Mouse (Mus musculus) limb, embryonic 15.5 days (tissue): ENCODE measurements around the gene Cdk9. TPM values are rescaled to one million over a fixed set of nuclear protein-coding genes. Genes with fewer than 3 reads are reported as not detected.

ENCODE experiments used
- ATAC-seq: fragments of 200-750 bp; cut with Nextera tagmentation; 2 replicates; pipeline ENCODE4 v1.8.0; 2017; ENCODE audit warnings: low read depth, moderate TSS enrichment; ENCODE audit not compliant: insufficient number of reproducible peaks, low FRiP score, low TSS enrichment
- H3K27ac ChIP-seq: fragments of 300-500 bp; sonication (generic); 2 replicates; pipeline ENCODE4 v1.5.1; 2015; ENCODE audit warnings: moderate library complexity, mild to moderate bottlenecking, inconsistent platforms
- H3K27me3 ChIP-seq: fragments of 300-500 bp; sonication (generic); 2 replicates; pipeline ENCODE4 v1.6.1; 2015; ENCODE audit warnings: inconsistent platforms
- H3K36me3 ChIP-seq: fragments of 300-500 bp; sonication (generic); 2 replicates; pipeline ENCODE4 v1.6.1; 2015; ENCODE audit warnings: inconsistent platforms
- H3K4me1 ChIP-seq: fragments of 300-500 bp; sonication (generic); 2 replicates; pipeline ENCODE4 v1.6.1; 2015; ENCODE audit warnings: inconsistent platforms
- H3K4me2 ChIP-seq: fragments of 300-500 bp; sonication (generic); 2 replicates; pipeline ENCODE4 v1.6.1; 2015; ENCODE audit warnings: mild to moderate bottlenecking, inconsistent platforms
- H3K4me3 ChIP-seq: fragments of 300-500 bp; sonication (generic); 2 replicates; pipeline ENCODE4 v1.5.1; 2015; ENCODE audit warnings: mild to moderate bottlenecking, inconsistent platforms
- H3K9ac ChIP-seq: fragments of 300-500 bp; sonication (generic); 2 replicates; pipeline ENCODE4 v1.6.1; 2015; ENCODE audit warnings: inconsistent platforms
- H3K9me3 ChIP-seq: fragments of 300-500 bp; sonication (generic); 2 replicates; pipeline ENCODE4 v1.6.1; 2016; ENCODE audit warnings: inconsistent platforms
- WGBS: fragments of 180-500 bp; shearing (Covaris S2); methylation state at CpG from one replicate; pipeline ENCODE4 v1.1.7; 2015; 5-methylcytosine and 5-hydroxymethylcytosine counted together
- polyA plus RNA-seq: library from polyadenylated mRNA; unstranded; fragments of >200 nt; fragmentation: Nextera tagmentation; extraction: Ambion mirVana; gene quantifications from 2 replicates; pipeline ENCODE4 v1.2.1, GENCODE M21; 2015

Cdk9 gene
- polyA plus RNA-seq, 1 experiment from 2014 or later = 101 TPM

GRCm38 (mm10) chr2:32730854-32731253, 18.0 kb upstream of the Cdk9 start:
- peak overlapping the region; percentile 79 for H3K27ac ChIP-seq
- H3K9ac ChIP-seq = no peak overlapping the region
- no peak overlapping the region for H3K4me3 ChIP-seq
- WGBS = 14% methylated on average over 11 of the region's 11 CpGs
- H3K4me1 ChIP-seq = peaks cover 43% of the 10 kb centered on the region
- H3K36me3 ChIP-seq = no peaks in the 10 kb centered on the region
- no peak for ATAC-seq
- no peaks in the 10 kb centered on the region for H3K27me3 ChIP-seq
- H3K9me3 ChIP-seq = no peaks in the 10 kb centered on the region
- 0 out of 2 replicates have a peak overlapping the region, but pooled peaks have one; percentile 19 for H3K4me2 ChIP-seq

GRCm38 (mm10) chr2:32729547-32729946, 16.7 kb upstream of the Cdk9 start:
- Histone ChIP-seq H3K27ac (peak overlapping the region; percentile 79), H3K9me3 (no peaks in the 10 kb centered on the region), H3K9ac (no peak overlapping the region), H3K27me3 (no peaks in the 10 kb centered on the region), H3K4me1 (peaks cover 42% of the 10 kb centered on the region), H3K4me2 (no peak overlapping the region), H3K4me3 (no peak overlapping the region), H3K36me3 (no peaks in the 10 kb centered on the region)
- whole genome bisulfite sequencing = 54% methylated on average over 4 of the region's 4 CpGs
- no peak for ATAC-seq

GRCm38 (mm10) chr2:32728463-32728862, 15.6 kb upstream of the Cdk9 start:
- Histone ChIP-seq H3K4me2 (peak overlapping the region; percentile 54; the same call in 1 of the 2 replicates), H3K27ac (no peak overlapping the region), H3K4me3 (peak overlapping the region; percentile 41), H3K36me3 (no peaks in the 10 kb centered on the region), H3K9ac (no peak overlapping the region), H3K9me3 (no peaks in the 10 kb centered on the region), H3K4me1 (peaks cover 40% of the 10 kb centered on the region), H3K27me3 (no peaks in the 10 kb centered on the region)
- no peak for ATAC-seq
- 49% methylated on average over 7 of the region's 7 CpGs for WGBS

- Histone ChIP-seq H3K27me3 (no peaks in the 10 kb centered on the region), H3K9me3 (no peaks in the 10 kb centered on the region), H3K4me1 (peaks cover 40% of the 10 kb centered on the region), H3K4me2 (peak overlapping the region; percentile 54), H3K4me3 (peak overlapping the region; percentile 41), H3K9ac (peak overlapping the region; percentile 28; the same call in 1 of the 2 replicates), H3K36me3 (no peaks in the 10 kb centered on the region), H3K27ac (peak overlapping the region; percentile 72)
- ATAC-seq = peak; percentile 94
- WGBS = 2% methylated on average over 16 of the region's 16 CpGs
These were observed 14.6 kb upstream of the Cdk9 start for GRCm38 (mm10) chr2:32727435-32727834.

- Histone ChIP-seq H3K4me3 (no peak overlapping the region), H3K4me2 (no peak overlapping the region), H3K4me1 (peaks cover 37% of the 10 kb centered on the region), H3K9ac (no peak overlapping the region), H3K9me3 (no peaks in the 10 kb centered on the region), H3K27me3 (no peaks in the 10 kb centered on the region), H3K36me3 (no peaks in the 10 kb centered on the region), H3K27ac (no peak overlapping the region)
- no peak for ATAC-seq
- 76% methylated on average over 16 of the region's 16 CpGs for WGBS
These were observed 12.2 kb upstream of the Cdk9 start for GRCm38 (mm10) chr2:32724832-32725790.

- H3K36me3 ChIP-seq = no peaks in the 10 kb centered on the region
- H3K4me2 ChIP-seq = no peak overlapping the region
- H3K27me3 ChIP-seq = no peaks in the 10 kb centered on the region
- no peak for ATAC-seq
- no peak overlapping the region for H3K4me3 ChIP-seq
- peaks cover 37% of the 10 kb centered on the region for H3K4me1 ChIP-seq
- H3K9me3 ChIP-seq = no peaks in the 10 kb centered on the region
- H3K27ac ChIP-seq = no peak overlapping the region
- 75% methylated on average over 4 of the region's 4 CpGs for WGBS
- no peak overlapping the region for H3K9ac ChIP-seq
These were observed 11.3 kb upstream of the Cdk9 start for GRCm38 (mm10) chr2:32724149-32724548.

- H3K36me3 ChIP-seq = no peaks in the 10 kb centered on the region
- no peak for ATAC-seq
- 60% methylated on average over 3 of the region's 3 CpGs for WGBS
- H3K27me3 ChIP-seq = no peaks in the 10 kb centered on the region
- no peak overlapping the region for H3K4me3 ChIP-seq
- no peaks in the 10 kb centered on the region for H3K9me3 ChIP-seq
- peaks cover 27% of the 10 kb centered on the region for H3K4me1 ChIP-seq
- no peak overlapping the region for H3K9ac ChIP-seq
- no peak overlapping the region for H3K27ac ChIP-seq
- H3K4me2 ChIP-seq = no peak overlapping the region
These were observed 9.7 kb upstream of the Cdk9 start for GRCm38 (mm10) chr2:32722581-32722980.

- Histone ChIP-seq H3K27me3 (no peaks in the 10 kb centered on the region), H3K9me3 (no peaks in the 10 kb centered on the region), H3K36me3 (no peaks in the 10 kb centered on the region), H3K27ac (no peak overlapping the region), H3K9ac (no peak overlapping the region), H3K4me1 (peaks cover 23% of the 10 kb centered on the region), H3K4me2 (0 out of 2 replicates have a peak overlapping the region, but pooled peaks have one; percentile 13), H3K4me3 (peak overlapping the region; percentile 9; the same call in 1 of the 2 replicates)
- WGBS = 50% methylated on average over 6 of the region's 6 CpGs
- ATAC-seq = no peak
These were observed 9.2 kb upstream of the Cdk9 start for GRCm38 (mm10) chr2:32722046-32722445.

- ATAC-seq = 0 out of 2 replicates have a peak, but pooled peaks have one; percentile 7
- peak within 1 kb of the TSS; percentile 22 for H3K4me2 ChIP-seq
- H3K9ac ChIP-seq = no peak within 1 kb of the TSS
- H3K36me3 ChIP-seq = no peaks in the 10 kb centered on the region
- no peaks in the 10 kb centered on the region for H3K9me3 ChIP-seq
- H3K4me3 ChIP-seq = peak within 1 kb of the TSS; percentile 9
- 35% methylated on average over 8 of the region's 8 CpGs for WGBS
- no peaks in the 10 kb centered on the region for H3K27me3 ChIP-seq
- peaks cover 22% of the 10 kb centered on the region for H3K4me1 ChIP-seq
- peak within 1 kb of the TSS; percentile 63 for H3K27ac ChIP-seq
These were observed 7.9 kb upstream of the Cdk9 start, which contains the start of gene Sh2d3c for GRCm38 (mm10) chr2:32720681-32721229. Gene Sh2d3c (plus strand): TSS chr2:32721055.

GRCm38 (mm10) chr2:32720053-32720452, 7.2 kb upstream of the Cdk9 start:
- Histone ChIP-seq H3K27ac (no peak overlapping the region), H3K9ac (no peak overlapping the region), H3K27me3 (no peaks in the 10 kb centered on the region), H3K4me2 (no peak overlapping the region), H3K36me3 (no peaks in the 10 kb centered on the region), H3K4me3 (no peak overlapping the region), H3K4me1 (peaks cover 25% of the 10 kb centered on the region), H3K9me3 (no peaks in the 10 kb centered on the region)
- 87% methylated on average over 3 of the region's 3 CpGs for WGBS
- ATAC-seq = no peak

- ATAC-seq = peak; percentile 58; the same call in 1 of the 2 replicates
- Histone ChIP-seq H3K4me1 (peaks cover 38% of the 10 kb centered on the region), H3K4me2 (no peak overlapping the region), H3K27me3 (no peaks in the 10 kb centered on the region), H3K9me3 (no peaks in the 10 kb centered on the region), H3K36me3 (no peaks in the 10 kb centered on the region), H3K9ac (no peak overlapping the region), H3K27ac (peak overlapping the region; percentile 40), H3K4me3 (no peak overlapping the region)
- 52% methylated on average over 9 of the region's 9 CpGs for WGBS
These were observed 5.9 kb upstream of the Cdk9 start for GRCm38 (mm10) chr2:32718761-32719160.

GRCm38 (mm10) chr2:32714987-32715425, 2.1 kb upstream of the Cdk9 start:
- no peak overlapping the region for H3K4me3 ChIP-seq
- 55% methylated on average over 4 of the region's 4 CpGs for WGBS
- H3K27me3 ChIP-seq = no peaks in the 10 kb centered on the region
- H3K4me1 ChIP-seq = peaks cover 32% of the 10 kb centered on the region
- no peak overlapping the region for H3K4me2 ChIP-seq
- peak overlapping the region; percentile 54 for H3K27ac ChIP-seq
- H3K36me3 ChIP-seq = peaks cover 13% of the 10 kb centered on the region
- ATAC-seq = no peak
- H3K9me3 ChIP-seq = no peaks in the 10 kb centered on the region
- H3K9ac ChIP-seq = no peak overlapping the region
